ENCODE assay signal across 9 mouse cellular contexts in the genomic region with DNA sequence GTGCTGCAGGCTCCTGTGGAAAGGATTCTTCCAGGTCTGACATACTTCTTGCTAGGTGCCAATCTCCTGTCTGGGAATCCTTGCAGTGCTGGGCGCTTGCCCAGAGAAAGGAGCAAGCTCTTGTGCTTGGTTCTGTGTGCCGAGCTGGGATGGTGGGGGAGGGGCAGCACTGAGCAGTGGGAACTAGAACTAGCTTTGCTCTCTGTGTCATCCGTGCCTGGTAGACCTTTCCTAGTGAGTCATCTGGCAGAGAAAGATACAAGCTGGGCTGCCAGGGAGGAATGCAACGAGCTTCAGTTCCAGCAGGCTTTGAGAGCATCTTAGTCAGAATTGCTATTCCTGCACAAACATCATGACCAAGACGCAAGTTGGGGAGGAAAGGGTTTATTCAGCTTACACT.
DNase-seq lines count a peak whose midpoint lies in the region; ATAC-seq lines count a peak whose summit lies in the region.
"Had no signal": no experiment of that assay in that cellular context is flagged by ENCODE, and none has a peak within 500 bp of the region (broad histone marks: within the 10 kb centered on the region; RNA-seq: fewer than 3 reads in every experiment).

No protein-coding gene starts in this region.

- WGBS in midbrain, embryonic 16.5 days, result 52% methylated on average over 5 of the region's 5 CpGs

- no peak for ATAC-seq in midbrain, embryonic 16.5 days

- no peaks in the 10 kb centered on the region for H3K36me3 ChIP-seq in midbrain, embryonic 16.5 days (ENCODE audit: control insufficient read depth, insufficient read depth, low read length)
- H3K36me3 ChIP-seq: liver, embryonic 13.5 days had no signal

- H3K9me3 ChIP-seq in midbrain, embryonic 16.5 days (replicated peaks; ENCODE audit: control insufficient read depth, low read length, poor library complexity, severe bottlenecking), result no peaks in the 10 kb centered on the region
- H3K9me3 ChIP-seq: liver, embryonic 13.5 days had no signal

- no peak overlapping the region for H3K4me2 ChIP-seq in midbrain, embryonic 16.5 days (ENCODE audit: low read length)
- H3K4me2 ChIP-seq: liver, embryonic 13.5 days had no signal

- no peak overlapping the region for H3K4me3 ChIP-seq in midbrain, embryonic 16.5 days (ENCODE audit: low read depth, low read length)
- H3K4me3 ChIP-seq: liver, embryonic 13.5 days had no signal

- H3K4me1 ChIP-seq in midbrain, embryonic 16.5 days (ENCODE audit: control insufficient read depth, insufficient read depth, low read length), result no peaks in the 10 kb centered on the region
- H3K4me1 ChIP-seq: liver, embryonic 13.5 days had no signal

- H3K27me3 ChIP-seq in midbrain, embryonic 16.5 days (ENCODE audit: control insufficient read depth, insufficient read depth, low read depth, low read length), result no peaks in the 10 kb centered on the region
- H3K27me3 ChIP-seq: liver, embryonic 13.5 days had no signal

- DNase-seq in lung, postnatal 25 days (ENCODE audit: low spot score), result peak; percentile 0
- no peak for DNase-seq in lung, postnatal 14 days
- peak; percentile 58 for DNase-seq in cerebellum, adult 11 months
- DNase-seq in layer of hippocampus, adult 11-12 months (ENCODE audit: low spot score), result peak; percentile 73
- peak; percentile 74 to 82 for DNase-seq in right cerebral cortex, postnatal 10 days (ENCODE audit: low spot score in 2 of 2)
- no peak for DNase-seq in thymus, postnatal 10 days (ENCODE audit: low spot score in 2 of 2)
- no peak for DNase-seq in spleen, adult 18-20 months
- DNase-seq: liver, embryonic 13.5 days had no signal

- no peak overlapping the region for H3K9ac ChIP-seq in midbrain, embryonic 16.5 days (ENCODE audit: low read depth, low read length)
- H3K9ac ChIP-seq: liver, embryonic 13.5 days had no signal

- H3K27ac ChIP-seq in midbrain, embryonic 16.5 days (ENCODE audit: low read length), result no peak overlapping the region
- H3K27ac ChIP-seq: liver, embryonic 13.5 days had no signal

Comparison
In these comparisons a context has a peak if more than half of its experiments do, and no peak if none do; other contexts are left out.
1. DNase-seq: peak in lung, postnatal 25 days (single experiment), cerebellum, adult 11 months (single experiment), layer of hippocampus, adult 11-12 months (single experiment) and right cerebral cortex, postnatal 10 days (2 of 2); none in lung, postnatal 14 days (single experiment), thymus, postnatal 10 days (0 of 2) and spleen, adult 18-20 months (0 of 2).